Mouse (Mus musculus) left cerebral cortex, adult 9 months (tissue): ENCODE measurements around the gene Mpzl3.

Experiments
- DNase-seq, 2 experiments: peaks; one replicate each; pipeline ENCODE4 v3.0.0; 2022; ENCODE audit warnings: low spot score in 2 of 2

The Mpzl3 gene

GRCm38 (mm10) chr9:45042947-45043346 is 12.0 kb upstream of the Mpzl3 start:
- no peak for DNase-seq

DNA sequence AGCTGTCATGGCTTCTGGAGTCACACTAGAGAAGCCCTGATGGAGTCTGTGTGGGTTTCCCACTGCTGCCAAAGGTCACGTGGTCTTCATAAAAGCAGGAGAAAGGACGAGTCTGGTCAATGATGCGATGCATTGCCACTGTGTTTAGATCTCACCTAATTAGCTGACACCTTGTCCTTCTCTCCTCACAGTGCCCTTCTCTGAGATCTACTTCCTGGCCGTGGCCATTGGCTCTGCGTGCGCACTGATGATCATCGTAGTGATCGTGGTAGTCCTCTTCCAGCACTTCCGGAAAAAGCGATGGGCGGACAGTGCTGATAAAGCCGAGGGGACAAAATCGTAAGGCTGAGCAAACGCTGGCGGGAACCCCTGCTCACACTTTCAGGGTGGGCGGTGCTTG is 8.0 kb upstream of the Mpzl3 start:
- no peak for DNase-seq

GRCm38 (mm10) chr9:45048511-45048910 is 6.5 kb upstream of the Mpzl3 start:
- peak in 1 of 2 experiments; percentile 28 for DNase-seq

GRCm38 (mm10) chr9:45049731-45050130 is 5.3 kb upstream of the Mpzl3 start:
- no peak for DNase-seq

- no peak for DNase-seq
Observed at GRCm38 (mm10) chr9:45050301-45050700, 4.7 kb upstream of the Mpzl3 start.

DNA sequence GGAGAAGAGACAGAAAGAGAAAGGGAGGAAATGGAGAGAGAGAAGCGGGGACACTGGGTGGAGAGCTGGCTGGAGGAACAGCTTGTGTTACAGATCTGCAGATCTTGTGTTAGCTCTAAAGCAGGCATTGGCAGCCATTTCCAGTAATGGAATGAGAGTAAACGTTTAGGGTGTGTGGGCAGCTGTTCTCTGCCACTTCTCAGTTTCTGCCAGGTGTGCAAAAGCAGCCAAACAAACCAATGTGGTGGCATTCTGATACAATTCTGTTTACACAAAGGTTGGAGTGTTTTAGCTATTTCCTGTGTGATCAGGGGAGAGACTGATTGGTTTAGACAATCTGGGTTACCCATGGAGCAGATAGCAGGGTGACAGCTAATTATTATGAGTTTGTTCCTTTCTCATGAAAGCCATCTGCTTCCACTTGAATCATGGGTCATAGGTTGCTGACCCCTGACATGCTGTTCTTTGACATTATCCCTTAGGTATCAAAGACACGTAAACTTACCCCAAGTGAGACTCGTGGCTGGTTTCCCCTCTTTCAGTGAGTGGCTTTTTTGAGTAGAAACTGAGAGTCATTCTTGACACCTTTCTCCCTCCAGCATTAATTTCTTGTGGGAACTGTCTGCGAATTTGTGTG is 3.4 kb downstream of the Mpzl3 start:
- DNase-seq: no peak

DNA sequence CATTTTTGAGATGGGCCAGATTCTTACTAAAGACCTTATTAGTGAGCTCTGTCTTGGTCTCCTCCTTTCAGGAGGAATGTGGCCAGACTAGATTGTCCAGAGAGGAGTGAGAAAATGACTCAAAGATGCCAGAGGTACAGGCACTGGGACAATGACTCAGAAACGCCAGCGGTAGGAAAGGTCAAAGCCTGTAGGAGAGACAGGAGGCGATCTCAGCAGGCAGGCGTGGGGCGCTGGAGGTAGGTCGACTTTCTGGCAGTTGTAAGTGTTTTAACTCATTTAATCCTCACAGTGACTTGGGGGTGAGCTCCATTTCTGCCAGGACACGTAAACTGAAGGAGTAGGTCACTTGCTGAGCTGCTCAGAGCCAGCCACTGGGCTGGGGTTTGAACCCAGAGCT is 5.2 kb downstream of the Mpzl3 start:
- DNase-seq: no peak

- no peak for DNase-seq
Observed at GRCm38 (mm10) chr9:45062677-45063076, 7.7 kb downstream of the Mpzl3 start.

DNA sequence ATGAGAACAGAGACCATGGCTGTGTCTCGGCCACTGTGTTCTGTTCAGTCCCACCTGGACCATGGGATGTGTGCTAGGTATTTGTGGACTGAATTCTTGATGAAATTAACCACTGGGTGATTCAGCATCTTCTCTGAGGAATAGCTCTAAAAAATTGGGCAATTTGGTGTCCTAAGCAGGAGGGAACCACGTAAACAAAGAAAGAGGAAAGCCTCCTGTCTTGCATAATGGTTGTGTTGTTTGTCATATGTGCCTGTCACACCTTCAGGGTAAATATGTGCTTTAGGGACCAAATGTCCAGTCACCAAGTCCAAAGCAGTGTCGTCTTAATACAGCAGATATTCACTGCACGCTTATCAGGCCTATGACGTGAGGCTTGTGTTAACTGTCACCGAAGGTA is 9.4 kb downstream of the Mpzl3 start:
- no peak for DNase-seq

GRCm38 (mm10) chr9:45066735-45067134 is 11.7 kb downstream of the Mpzl3 start:
- DNase-seq: no peak

DNA sequence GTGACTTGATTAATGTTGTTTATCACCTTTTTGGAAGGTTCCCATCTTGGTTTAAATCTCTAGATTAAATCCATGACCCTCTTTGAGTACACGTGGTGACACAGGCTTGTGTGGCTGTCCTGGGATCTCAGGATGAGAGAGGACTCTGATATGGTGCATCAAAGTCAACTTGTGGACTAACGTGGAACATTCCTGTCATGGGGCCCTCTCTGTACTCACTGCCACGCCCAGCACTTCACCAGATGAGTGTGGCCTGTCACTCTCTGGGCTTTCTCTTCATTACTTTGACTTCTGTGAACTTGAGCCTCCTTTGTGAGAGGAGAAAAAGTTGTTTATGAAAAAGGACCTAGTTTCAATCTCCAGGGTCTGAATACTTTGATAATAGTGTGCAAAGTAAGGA is 16.8 kb downstream of the Mpzl3 start:
- no peak for DNase-seq

DNA sequence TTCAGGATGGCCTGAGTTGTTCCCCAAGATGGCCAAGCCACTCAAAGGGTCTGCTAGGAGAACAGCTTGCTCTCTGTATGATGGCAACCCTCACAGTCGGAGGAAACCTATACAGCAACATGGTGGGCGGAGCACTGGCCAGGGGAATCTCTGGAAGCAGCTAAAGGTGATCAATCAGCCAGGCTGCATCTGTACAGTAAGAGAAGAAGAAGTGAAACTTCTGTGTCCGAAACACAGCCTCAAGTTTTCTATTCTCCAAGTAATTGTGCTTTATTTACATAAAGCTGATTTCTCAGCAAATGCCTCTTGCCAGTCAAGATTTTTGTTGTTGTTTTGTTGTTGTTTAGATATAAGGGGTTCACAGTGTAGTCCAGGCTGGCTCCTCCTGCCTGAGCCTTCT is 22.9 kb downstream of the Mpzl3 start:
- no peak for DNase-seq

- DNase-seq: no peak
Observed at GRCm38 (mm10) chr9:45079011-45079410, 24.0 kb downstream of the Mpzl3 start, which contains the start of gene Jaml. Gene Jaml (plus strand): TSS chr9:45079183.

DNA sequence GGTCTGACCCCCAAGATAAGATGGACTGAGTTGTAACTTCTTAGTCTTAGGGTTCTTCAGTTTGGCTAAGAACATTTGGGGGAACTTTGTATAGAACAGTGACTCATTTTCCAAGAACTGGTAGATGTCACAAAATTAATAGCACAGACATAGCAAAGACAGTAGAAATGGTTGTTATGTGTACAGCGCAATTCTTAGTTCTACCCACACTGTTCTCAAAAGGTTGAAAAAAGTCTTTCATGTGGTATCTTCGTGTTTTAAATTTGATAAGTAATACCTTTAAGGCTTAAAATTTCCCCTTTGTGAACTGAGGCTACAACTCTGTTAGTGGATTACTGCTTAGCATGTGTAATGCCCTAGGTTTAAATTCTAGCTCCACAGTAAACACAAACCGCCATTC is 28.1 kb downstream of the Mpzl3 start:
- DNase-seq: no peak

DNA sequence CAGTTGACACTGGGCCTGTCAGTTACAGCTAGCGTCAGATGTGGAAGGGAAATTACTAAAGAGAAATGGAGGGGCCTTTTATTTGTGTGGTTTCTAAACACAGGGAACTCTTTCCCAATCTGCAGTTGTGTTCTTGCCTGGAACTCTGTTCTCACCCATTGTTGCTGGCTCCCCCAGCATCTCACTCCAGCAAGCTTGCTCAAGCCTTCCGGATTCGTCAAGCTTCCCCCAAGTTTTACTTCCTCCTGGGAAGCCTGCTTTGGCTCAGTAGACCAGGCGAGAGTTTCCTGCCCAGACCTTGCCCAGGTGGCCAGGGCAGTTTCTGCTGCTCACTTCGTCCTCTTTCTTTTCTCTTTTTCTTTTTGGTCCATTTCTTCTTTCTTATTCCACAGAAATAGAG is 29.6 kb downstream of the Mpzl3 start:
- DNase-seq: no peak

DNA sequence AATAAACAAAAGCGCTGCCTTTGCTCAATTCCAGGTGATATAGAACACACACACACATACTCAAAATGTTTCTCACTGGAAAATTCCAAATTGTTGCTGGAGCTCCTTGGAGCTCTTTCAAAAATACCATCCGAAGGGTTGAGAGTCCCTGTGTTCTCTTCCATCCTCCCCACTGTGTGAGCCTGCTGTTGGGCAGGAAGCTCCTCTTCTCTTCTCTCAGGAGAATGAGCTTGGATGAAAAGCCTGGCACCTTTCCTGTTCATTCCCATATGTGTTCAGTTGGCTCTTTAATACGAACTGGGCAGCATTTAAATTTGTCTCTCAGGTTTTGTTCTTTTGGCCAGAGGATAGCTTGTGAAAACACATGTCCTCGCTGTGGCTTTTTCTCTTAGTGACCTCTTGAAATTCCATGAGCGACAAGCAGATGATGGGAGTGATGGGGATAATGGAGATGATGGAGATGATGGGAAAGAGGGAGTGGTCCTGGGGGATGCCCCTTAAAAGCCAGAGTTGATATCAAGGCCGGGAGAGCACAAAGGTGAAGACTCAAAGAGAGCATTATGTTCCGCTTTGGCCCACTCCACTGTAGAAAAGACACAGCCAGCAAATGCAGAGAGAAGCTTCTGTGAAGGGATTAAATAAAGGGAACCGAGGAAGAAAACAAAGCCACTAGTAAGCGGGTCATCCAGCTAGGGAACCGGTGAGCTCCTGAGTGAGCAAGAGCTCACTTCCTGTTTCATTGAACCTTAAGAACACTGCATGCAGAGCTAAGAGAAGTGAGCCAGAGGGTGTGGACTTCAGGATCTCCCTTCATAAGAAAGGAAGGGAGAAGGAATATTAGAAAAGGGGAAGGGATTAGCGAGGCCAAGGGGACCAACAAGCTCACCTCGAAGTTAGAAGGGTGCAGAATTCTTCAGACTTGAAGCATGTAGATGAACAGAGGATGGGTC is 31.0 kb downstream of the Mpzl3 start:
- no peak for DNase-seq

- DNase-seq: no peak
Observed at GRCm38 (mm10) chr9:45088040-45088439, 33.1 kb downstream of the Mpzl3 start.

- DNase-seq: no peak
Observed at GRCm38 (mm10) chr9:45090811-45091210, 35.8 kb downstream of the Mpzl3 start.

GRCm38 (mm10) chr9:45092641-45093040 is 37.7 kb downstream of the Mpzl3 start:
- no peak for DNase-seq

DNA sequence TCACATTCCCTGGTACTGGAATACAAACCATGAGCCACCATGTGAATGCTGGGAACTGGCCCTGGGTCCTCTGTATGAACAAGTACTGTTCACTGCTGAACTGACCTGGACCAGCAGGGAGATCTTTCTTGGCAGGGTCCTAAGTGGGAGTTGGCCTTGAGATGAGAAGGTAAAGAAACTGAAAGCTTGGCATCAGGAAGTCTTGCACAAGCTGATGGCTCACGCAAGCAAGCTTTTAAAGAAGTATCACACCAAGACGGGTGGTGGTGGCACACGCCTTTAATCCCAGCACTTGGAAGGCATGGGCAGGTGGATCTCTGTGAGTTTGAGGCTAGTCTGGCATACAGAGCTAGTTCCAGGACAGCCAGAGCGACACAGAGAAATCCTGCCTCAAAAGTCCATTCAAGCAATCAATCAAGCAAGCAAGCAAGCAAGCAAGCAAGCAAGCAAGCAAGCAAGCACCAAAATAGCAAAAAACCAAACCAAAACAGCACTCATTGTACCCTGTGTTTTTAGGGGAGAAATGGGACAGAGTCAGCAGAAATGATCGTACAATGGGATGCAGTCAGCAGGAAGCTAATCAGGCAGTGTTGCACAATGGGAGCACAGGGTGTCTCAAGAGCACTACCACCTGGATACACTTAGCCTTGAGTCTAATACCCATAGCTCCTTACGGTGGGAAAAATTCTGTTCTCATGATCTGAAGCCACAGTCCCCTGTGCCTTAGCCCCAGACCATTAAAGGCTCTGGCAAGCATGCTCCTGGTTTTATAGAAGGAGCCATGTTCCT is 40.4 kb downstream of the Mpzl3 start:
- DNase-seq: no peak

DNA sequence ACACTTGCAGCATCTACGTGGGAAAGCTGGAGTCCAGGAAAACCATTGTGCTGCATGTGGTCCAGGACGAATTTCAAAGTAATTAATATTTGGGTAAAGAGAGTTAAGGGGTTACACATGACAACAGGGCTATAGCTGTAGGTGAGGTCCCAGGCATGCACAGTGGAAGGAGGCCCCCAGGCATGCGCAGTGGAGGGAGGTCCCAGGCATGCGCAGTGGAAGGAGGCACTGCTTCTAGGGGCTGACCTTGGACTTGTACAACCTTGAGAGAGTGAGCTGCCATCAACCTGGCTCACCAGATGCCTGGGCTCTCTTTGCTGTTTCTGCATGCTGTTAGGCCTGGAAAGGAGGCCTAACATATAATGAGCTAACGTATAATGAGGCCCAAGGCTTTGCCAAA is 42.9 kb downstream of the Mpzl3 start:
- DNase-seq: no peak

DNA sequence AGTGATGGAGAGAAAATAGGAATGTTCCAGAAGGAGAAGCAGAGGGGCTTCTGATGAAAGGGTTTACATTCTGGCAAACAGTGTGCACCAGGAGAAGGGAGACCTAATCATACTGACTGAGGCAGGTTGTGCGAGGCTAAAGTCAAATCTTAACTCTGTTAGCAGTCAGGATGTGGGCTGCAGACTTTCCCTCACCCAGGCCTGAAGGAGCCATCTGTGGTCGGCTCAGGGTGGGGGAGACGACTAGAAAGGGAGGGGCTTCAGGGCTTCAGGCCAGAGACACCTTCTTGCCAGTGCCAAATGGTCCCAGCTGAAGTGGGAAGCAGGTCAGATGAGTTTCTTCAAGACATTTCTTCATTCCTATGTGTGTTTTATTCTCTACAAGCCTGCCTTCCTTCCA is 43.4 kb downstream of the Mpzl3 start:
- no peak for DNase-seq
